Mouse (Mus musculus) liver, adult 2 months (tissue): ENCODE data around the gene Sh3gl2. TPM values are rescaled to one million over a fixed set of nuclear protein-coding genes. Genes with fewer than 3 reads are reported as not detected.

Experiments used
- DNase-seq: peaks from one replicate; pipeline ENCODE4 v3.0.0-alpha.2; 2011; ENCODE audit warnings: low read depth, low spot score; ENCODE audit errors: extremely low read depth
- H3K27ac ChIP-seq: fragments of 200-500 bp; replicated peaks from 2 replicates; pipeline ENCODE4 v1.5.1; 2012; ENCODE audit warnings: low read depth, mild to moderate bottlenecking, control low read depth, inconsistent platforms, low read length; ENCODE audit not compliant: insufficient read depth
- H3K27me3 ChIP-seq: fragments of 200-500 bp; 2 replicates; pipeline ENCODE4 v1.6.1; 2012; ENCODE audit warnings: mild to moderate bottlenecking, moderate library complexity, low read length, inconsistent platforms; ENCODE audit not compliant: control insufficient read depth, insufficient read depth
- H3K36me3 ChIP-seq: fragments of 200-500 bp; 2 replicates; pipeline ENCODE4 v1.6.1; 2012; ENCODE audit warnings: low read length, inconsistent platforms; ENCODE audit not compliant: control insufficient read depth, insufficient read depth
- H3K4me1 ChIP-seq: fragments of 200-500 bp; 2 replicates; pipeline ENCODE4 v1.6.1; 2011; ENCODE audit warnings: low read length; ENCODE audit not compliant: control insufficient read depth, insufficient read depth
- H3K4me3 ChIP-seq: fragments of 200-500 bp; 2 replicates; pipeline ENCODE4 v1.5.1; 2011; ENCODE audit warnings: low read depth, mild to moderate bottlenecking, control low read depth, low read length, moderate library complexity; ENCODE audit not compliant: insufficient read depth
- H3K79me2 ChIP-seq: fragments of 200-500 bp; 2 replicates; pipeline ENCODE4 v1.6.1; 2012; ENCODE audit warnings: inconsistent platforms, mild to moderate bottlenecking, low read length, moderate library complexity; ENCODE audit not compliant: control insufficient read depth, insufficient read depth
- H3K9ac ChIP-seq: fragments of 200-500 bp; 2 replicates; pipeline ENCODE4 v1.6.1; 2012; ENCODE audit warnings: low read depth, mild to moderate bottlenecking, control low read depth, inconsistent platforms, low read length
- CTCF ChIP-seq: fragments of 200-500 bp; IDR thresholded peaks from 2 replicates; pipeline ENCODE4 v1.5.1; 2011; ENCODE audit warnings: low read depth, low read length, control low read depth
- POLR2A ChIP-seq: fragments of 200-500 bp; IDR thresholded peaks from 2 replicates; pipeline ENCODE4 v1.6.1; 2011; ENCODE audit warnings: low read length, control low read depth; ENCODE audit not compliant: insufficient read depth; ENCODE audit errors: extremely low read depth
- WGBS: fragments of 180-500 bp; shearing (Covaris S2); methylation state at CpG from one replicate; pipeline ENCODE4 v1.1.7; 2018; 5-methylcytosine and 5-hydroxymethylcytosine counted together
- polyA plus RNA-seq: library from polyadenylated mRNA; depleted of rRNA; stranded (reverse); fragments of >200 nt; gene quantifications from 2 replicates; pipeline ENCODE4 v1.2.3, GENCODE M21; 2012
- total RNA-seq: library from RNA; depleted of rRNA; stranded (reverse); fragments of >200 nt; gene quantifications from 2 replicates; pipeline ENCODE4 v1.2.3, GENCODE M21; 2014

Gene Sh3gl2
- total and polyA plus RNA-seq, 2 experiments: 0.09 TPM; not detected in 1

DNA sequence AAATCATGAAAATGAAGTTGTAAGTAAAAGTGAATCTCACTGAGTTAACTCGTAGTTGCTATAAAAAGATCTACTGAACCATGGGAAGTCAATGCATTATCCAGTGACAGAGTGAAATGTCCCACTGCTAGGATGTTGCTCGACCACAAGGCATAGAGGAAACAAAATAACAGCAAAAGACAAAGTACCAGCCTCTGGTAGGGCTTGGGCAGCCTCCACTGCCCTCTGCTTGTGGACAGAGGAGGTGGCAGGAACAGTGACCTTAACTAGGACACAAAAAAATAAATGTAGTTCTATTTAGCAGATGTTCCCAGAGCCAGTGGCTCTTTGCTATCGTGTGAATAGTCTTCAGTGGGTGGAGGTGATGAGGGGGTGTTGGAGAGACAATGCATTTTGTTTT lies 68.5 kb downstream of the Sh3gl2 start:
- TF ChIP-seq CTCF (no peak), POLR2A (no peak)
- H3K27ac ChIP-seq: no peak overlapping the region
- H3K36me3 ChIP-seq: no peaks in the 10 kb centered on the region
- H3K4me1 ChIP-seq: no peaks in the 10 kb centered on the region
- no peak for DNase-seq
- no peaks in the 10 kb centered on the region for H3K27me3 ChIP-seq
- WGBS: 67% methylated on average over 3 of the region's 3 CpGs
- H3K79me2 ChIP-seq: no peaks in the 10 kb centered on the region
- no peak overlapping the region for H3K9ac ChIP-seq
- H3K4me3 ChIP-seq: no peak overlapping the region

DNA sequence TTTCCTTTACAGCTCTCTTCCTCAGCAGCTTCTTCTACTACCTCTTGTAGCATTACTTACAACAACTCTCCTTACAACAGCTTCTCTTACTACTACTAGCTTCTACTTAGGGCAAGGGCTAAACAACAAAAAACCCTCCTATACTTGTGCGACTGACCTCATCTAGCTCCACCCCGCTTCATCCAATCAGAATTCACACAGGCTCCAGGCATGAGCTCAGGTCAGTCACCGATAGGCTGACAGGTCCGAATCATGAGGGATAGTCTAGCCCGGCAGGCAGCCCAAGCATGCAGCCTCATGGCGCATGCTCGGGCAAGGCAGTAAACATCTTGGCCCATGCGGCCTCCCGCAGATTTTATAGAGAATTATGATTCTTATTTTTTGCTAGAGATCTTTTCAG lies 78.2 kb downstream of the Sh3gl2 start:
- no peak overlapping the region for H3K4me3 ChIP-seq
- no peaks in the 10 kb centered on the region for H3K36me3 ChIP-seq
- no peaks in the 10 kb centered on the region for H3K27me3 ChIP-seq
- H3K4me1 ChIP-seq: no peaks in the 10 kb centered on the region
- TF ChIP-seq CTCF (no peak), POLR2A (no peak)
- no peaks in the 10 kb centered on the region for H3K79me2 ChIP-seq
- WGBS: 94% methylated on average over 9 of the region's 9 CpGs
- no peak overlapping the region for H3K9ac ChIP-seq
- DNase-seq: no peak
- no peak overlapping the region for H3K27ac ChIP-seq

- Histone ChIP-seq H3K27ac (no peak overlapping the region), H3K36me3 (no peaks in the 10 kb centered on the region), H3K79me2 (no peaks in the 10 kb centered on the region), H3K4me3 (no peak overlapping the region), H3K27me3 (no peaks in the 10 kb centered on the region), H3K9ac (no peak overlapping the region), H3K4me1 (no peaks in the 10 kb centered on the region)
- WGBS: 77% methylated on average over 1 of the region's 1 CpGs
- no peak for TF ChIP-seq POLR2A
- TF ChIP-seq CTCF: no peak
- no peak for DNase-seq
These were observed 85.1 kb downstream of the Sh3gl2 start for GRCm38 (mm10) chr4:85289990-85290389.

GRCm38 (mm10) chr4:85291296-85291695 lies 86.4 kb downstream of the Sh3gl2 start:
- WGBS: 73% methylated on average over 4 of the region's 4 CpGs
- no peak for TF ChIP-seq POLR2A
- no peak for TF ChIP-seq CTCF
- Histone ChIP-seq H3K36me3 (no peaks in the 10 kb centered on the region), H3K4me1 (no peaks in the 10 kb centered on the region), H3K27me3 (no peaks in the 10 kb centered on the region), H3K4me3 (no peak overlapping the region), H3K27ac (no peak overlapping the region), H3K79me2 (no peaks in the 10 kb centered on the region), H3K9ac (no peak overlapping the region)
- DNase-seq: no peak

GRCm38 (mm10) chr4:85293368-85293767 lies 88.4 kb downstream of the Sh3gl2 start:
- Histone ChIP-seq H3K4me1 (no peaks in the 10 kb centered on the region), H3K9ac (no peak overlapping the region), H3K36me3 (no peaks in the 10 kb centered on the region), H3K4me3 (no peak overlapping the region), H3K27me3 (no peaks in the 10 kb centered on the region), H3K27ac (no peak overlapping the region), H3K79me2 (no peaks in the 10 kb centered on the region)
- DNase-seq: no peak
- 81% methylated on average over 3 of the region's 3 CpGs for WGBS
- TF ChIP-seq CTCF: no peak
- TF ChIP-seq POLR2A: no peak

DNA sequence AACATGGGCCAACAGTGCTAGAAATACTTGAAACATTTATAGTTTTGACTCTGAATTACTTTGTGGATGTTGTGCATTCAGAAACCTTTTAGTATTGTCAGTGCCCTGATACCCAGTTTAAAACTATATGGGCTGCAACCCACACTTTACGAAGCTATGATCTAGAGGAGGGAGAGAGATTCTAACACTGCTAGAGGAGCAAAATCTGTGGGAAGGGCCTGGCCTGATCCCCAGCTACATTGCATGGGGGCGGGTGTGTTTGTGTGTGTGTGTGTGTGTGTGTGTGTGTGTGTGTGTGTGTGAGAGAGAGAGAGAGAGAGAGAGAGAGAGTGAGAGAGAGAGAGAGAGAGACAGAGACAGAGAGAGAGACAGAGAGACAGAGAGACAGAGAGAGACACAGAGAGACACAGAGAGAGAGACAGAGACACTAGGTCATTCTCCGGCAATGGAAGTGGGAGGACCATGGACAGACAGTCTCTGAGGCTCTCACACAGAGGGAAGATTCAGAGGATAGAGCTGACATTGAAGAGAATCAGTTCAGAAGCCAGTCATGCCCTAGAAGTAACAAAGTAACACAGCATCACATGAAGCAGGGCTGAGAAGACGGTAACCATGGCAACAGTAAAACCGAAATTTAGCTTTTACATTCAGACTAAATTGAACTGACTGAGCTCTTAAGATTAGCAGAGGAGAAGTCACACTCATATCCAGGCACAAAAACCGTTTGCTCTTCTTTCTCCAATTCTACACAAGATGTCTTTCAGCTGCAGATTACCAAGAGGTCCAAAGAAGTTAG lies 95.9 kb downstream of the Sh3gl2 start:
- TF ChIP-seq CTCF: no peak
- TF ChIP-seq POLR2A: no peak
- no peaks in the 10 kb centered on the region for H3K27me3 ChIP-seq
- H3K36me3 ChIP-seq: no peaks in the 10 kb centered on the region
- DNase-seq: no peak
- no peaks in the 10 kb centered on the region for H3K79me2 ChIP-seq
- H3K4me3 ChIP-seq: no peak overlapping the region
- H3K4me1 ChIP-seq: no peaks in the 10 kb centered on the region
- no peak overlapping the region for H3K9ac ChIP-seq
- 75% methylated on average over 6 of the region's 6 CpGs for WGBS
- no peak overlapping the region for H3K27ac ChIP-seq
